Mouse (Mus musculus): Measurements from ENCODE around the gene Tgif1. TPM values are rescaled to one million over a fixed set of nuclear protein-coding genes. Genes with fewer than 3 reads are reported as not detected.

The Tgif1 gene
- 20.1 and 20.7 TPM in 2 replicates for polyA plus RNA-seq (2012; rRNA removed)

- Histone ChIP-seq H3K27me3 (replicated peaks; ENCODE audit: control insufficient read depth, insufficient read depth, low read length) (no peaks in the 10 kb centered on the region), H3K4me1 (ENCODE audit: control insufficient read depth, insufficient read depth, low read length) (peaks cover 11% of the 10 kb centered on the region), H3K4me3 (ENCODE audit: insufficient read depth, low read depth, low read length) (peak within 1 kb of the TSS; percentile 92), H3K27ac (ENCODE audit: insufficient read depth, low read depth, low read length) (peak within 1 kb of the TSS; percentile 95), H3K36me3 (ENCODE audit: control insufficient read depth, insufficient read depth, low read length) (no peaks in the 10 kb centered on the region)
- under 1% methylated on average over 29 of the region's 29 CpGs for WGBS
- TF ChIP-seq CTCF (conservative IDR thresholded peaks at IDR 0.05; ENCODE audit: insufficient read depth, insufficient read length, low read depth, low read length) (no peak), POLR2A (IDR thresholded peaks at IDR 0.05; ENCODE audit: low read depth, low read length) (no peak)
- peak; percentile 86 for DNase-seq
Observed at GRCm38 (mm10) chr17:70853436-70853905, at the start of gene Tgif1. TSS of gene Tgif1 (minus strand) at chr17:70853546.

GRCm38 (mm10) chr17:70900660-70901059 lies 47.3 kb upstream of the Tgif1 start:
- no peak for DNase-seq
- H3K4me3 ChIP-seq (ENCODE audit: insufficient read depth, low read depth, low read length) = no peak overlapping the region

GRCm38 (mm10) chr17:70899642-70900041 lies 46.3 kb upstream of the Tgif1 start:
- 87% methylated on average over 6 of the region's 6 CpGs for WGBS
- H3K27me3 ChIP-seq (replicated peaks; ENCODE audit: control insufficient read depth, insufficient read depth, low read length) = no peaks in the 10 kb centered on the region
- no peaks in the 10 kb centered on the region for H3K4me1 ChIP-seq (ENCODE audit: control insufficient read depth, insufficient read depth, low read length)
- no peak for DNase-seq
- H3K4me3 ChIP-seq (ENCODE audit: insufficient read depth, low read depth, low read length) = no peak overlapping the region
- H3K36me3 ChIP-seq (ENCODE audit: control insufficient read depth, insufficient read depth, low read length) = no peaks in the 10 kb centered on the region
- no peak overlapping the region for H3K27ac ChIP-seq (ENCODE audit: insufficient read depth, low read depth, low read length)
- no peak for TF ChIP-seq CTCF (conservative IDR thresholded peaks at IDR 0.05; ENCODE audit: insufficient read depth, insufficient read length, low read depth, low read length)
- no peak for TF ChIP-seq POLR2A (IDR thresholded peaks at IDR 0.05; ENCODE audit: low read depth, low read length)

More at GRCm38 (mm10) chr17:70900660-70901059, 47.3 kb upstream of the Tgif1 start:
- H3K27ac ChIP-seq (ENCODE audit: insufficient read depth, low read depth, low read length) = no peak overlapping the region
- H3K27me3 ChIP-seq (replicated peaks; ENCODE audit: control insufficient read depth, insufficient read depth, low read length) = no peaks in the 10 kb centered on the region
- no peaks in the 10 kb centered on the region for H3K4me1 ChIP-seq (ENCODE audit: control insufficient read depth, insufficient read depth, low read length)
- WGBS = 87% methylated on average over 10 of the region's 10 CpGs
- TF ChIP-seq POLR2A (IDR thresholded peaks at IDR 0.05; ENCODE audit: low read depth, low read length) (no peak), CTCF (conservative IDR thresholded peaks at IDR 0.05; ENCODE audit: insufficient read depth, insufficient read length, low read depth, low read length) (no peak)
- no peaks in the 10 kb centered on the region for H3K36me3 ChIP-seq (ENCODE audit: control insufficient read depth, insufficient read depth, low read length)

GRCm38 (mm10) chr17:70894867-70895266 lies 41.5 kb upstream of the Tgif1 start:
- no peak for TF ChIP-seq CTCF (conservative IDR thresholded peaks at IDR 0.05; ENCODE audit: insufficient read depth, insufficient read length, low read depth, low read length)
- no peak for TF ChIP-seq POLR2A (IDR thresholded peaks at IDR 0.05; ENCODE audit: low read depth, low read length)
- WGBS = 67% methylated on average over 9 of the region's 9 CpGs
- H3K36me3 ChIP-seq (ENCODE audit: control insufficient read depth, insufficient read depth, low read length) = no peaks in the 10 kb centered on the region
- no peak overlapping the region for H3K4me3 ChIP-seq (ENCODE audit: insufficient read depth, low read depth, low read length)
- H3K4me1 ChIP-seq (ENCODE audit: control insufficient read depth, insufficient read depth, low read length) = no peaks in the 10 kb centered on the region
- no peak for DNase-seq
- H3K27ac ChIP-seq (ENCODE audit: insufficient read depth, low read depth, low read length) = no peak overlapping the region
- H3K27me3 ChIP-seq (replicated peaks; ENCODE audit: control insufficient read depth, insufficient read depth, low read length) = no peaks in the 10 kb centered on the region

- no peak overlapping the region for H3K4me3 ChIP-seq (ENCODE audit: insufficient read depth, low read depth, low read length)
- no peaks in the 10 kb centered on the region for H3K36me3 ChIP-seq (ENCODE audit: control insufficient read depth, insufficient read depth, low read length)
- H3K27ac ChIP-seq (ENCODE audit: insufficient read depth, low read depth, low read length) = no peak overlapping the region
- WGBS = 49% methylated on average over 5 of the region's 5 CpGs
- H3K27me3 ChIP-seq (replicated peaks; ENCODE audit: control insufficient read depth, insufficient read depth, low read length) = no peaks in the 10 kb centered on the region
- no peaks in the 10 kb centered on the region for H3K4me1 ChIP-seq (ENCODE audit: control insufficient read depth, insufficient read depth, low read length)
- no peak for DNase-seq
- TF ChIP-seq POLR2A (IDR thresholded peaks at IDR 0.05; ENCODE audit: low read depth, low read length) (no peak), CTCF (conservative IDR thresholded peaks at IDR 0.05; ENCODE audit: insufficient read depth, insufficient read length, low read depth, low read length) (no peak)
Observed at GRCm38 (mm10) chr17:70893151-70893550, 39.8 kb upstream of the Tgif1 start.

- Histone ChIP-seq H3K27ac (ENCODE audit: insufficient read depth, low read depth, low read length) (no peak overlapping the region), H3K4me3 (ENCODE audit: insufficient read depth, low read depth, low read length) (no peak overlapping the region), H3K36me3 (ENCODE audit: control insufficient read depth, insufficient read depth, low read length) (no peaks in the 10 kb centered on the region), H3K27me3 (replicated peaks; ENCODE audit: control insufficient read depth, insufficient read depth, low read length) (no peaks in the 10 kb centered on the region), H3K4me1 (ENCODE audit: control insufficient read depth, insufficient read depth, low read length) (no peaks in the 10 kb centered on the region)
- no peak for DNase-seq
- TF ChIP-seq CTCF (conservative IDR thresholded peaks at IDR 0.05; ENCODE audit: insufficient read depth, insufficient read length, low read depth, low read length) = no peak
- TF ChIP-seq POLR2A (IDR thresholded peaks at IDR 0.05; ENCODE audit: low read depth, low read length) = no peak
- WGBS = 45% methylated on average over 15 of the region's 15 CpGs
Observed at GRCm38 (mm10) chr17:70892288-70893096, 39.1 kb upstream of the Tgif1 start.

GRCm38 (mm10) chr17:70890571-70890970 lies 37.2 kb upstream of the Tgif1 start:
- no peaks in the 10 kb centered on the region for H3K27me3 ChIP-seq (replicated peaks; ENCODE audit: control insufficient read depth, insufficient read depth, low read length)
- H3K36me3 ChIP-seq (ENCODE audit: control insufficient read depth, insufficient read depth, low read length) = no peaks in the 10 kb centered on the region
- 78% methylated on average over 8 of the region's 8 CpGs for WGBS
- no peak for DNase-seq
- H3K4me1 ChIP-seq (ENCODE audit: control insufficient read depth, insufficient read depth, low read length) = no peaks in the 10 kb centered on the region
- no peak overlapping the region for H3K27ac ChIP-seq (ENCODE audit: insufficient read depth, low read depth, low read length)
- H3K4me3 ChIP-seq (ENCODE audit: insufficient read depth, low read depth, low read length) = no peak overlapping the region
- TF ChIP-seq CTCF (conservative IDR thresholded peaks at IDR 0.05; ENCODE audit: insufficient read depth, insufficient read length, low read depth, low read length) = no peak
- TF ChIP-seq POLR2A (IDR thresholded peaks at IDR 0.05; ENCODE audit: low read depth, low read length) = no peak

Measured in kidney, adult 2 months (tissue).